Mouse (Mus musculus): ENCODE results near the gene 3110009E18Rik. TPM values are rescaled to one million over a fixed set of nuclear protein-coding genes. Genes with fewer than 3 reads are reported as not detected.
A peak's percentile ranks its signal among the peaks of the same experiment; 100 is the strongest.

The 3110009E18Rik gene
- polyA plus RNA-seq, 1 experiment from 2014 or later: 11.7 TPM

GRCm38 (mm10) chr1:120176313-120176712 is 55.3 kb downstream of the 3110009E18Rik start:
- Histone ChIP-seq H3K4me2 (ENCODE audit: low read depth, low read length) (peak overlapping the region; percentile 44), H3K4me3 (ENCODE audit: low read length) (no peak overlapping the region), H3K9me3 (replicated peaks; ENCODE audit: control insufficient read depth, low read length) (no peaks in the 10 kb centered on the region), H3K27ac (ENCODE audit: low read length) (no peak overlapping the region), H3K9ac (ENCODE audit: low read length) (peak overlapping the region; percentile 44; the same call in 1 of the 2 replicates), H3K4me1 (ENCODE audit: control insufficient read depth, insufficient read depth, low read length) (peaks cover 9% of the 10 kb centered on the region), H3K36me3 (ENCODE audit: control insufficient read depth, insufficient read depth) (no peaks in the 10 kb centered on the region), H3K27me3 (ENCODE audit: control insufficient read depth, insufficient read depth, low read length) (no peaks in the 10 kb centered on the region)
- 14% methylated on average over 14 of the region's 14 CpGs for WGBS
- no peak; the same call in 1 of the 2 replicates for ATAC-seq (replicated peaks; ENCODE audit: extremely low read depth, insufficient read depth, low FRiP score)

GRCm38 (mm10) chr1:120177141-120177540 is 56.2 kb downstream of the 3110009E18Rik start:
- H3K36me3 ChIP-seq (ENCODE audit: control insufficient read depth, insufficient read depth): no peaks in the 10 kb centered on the region
- 89% methylated on average over 8 of the region's 8 CpGs for WGBS

GRCm38 (mm10) chr1:120186204-120186603 is 65.2 kb downstream of the 3110009E18Rik start:
- no peaks in the 10 kb centered on the region for H3K36me3 ChIP-seq (ENCODE audit: control insufficient read depth, insufficient read depth)
- no peak overlapping the region for H3K27ac ChIP-seq (ENCODE audit: low read length)
- H3K9me3 ChIP-seq (replicated peaks; ENCODE audit: control insufficient read depth, low read length): peaks cover 3% of the 10 kb centered on the region; the same call in 1 of the 2 replicates
- H3K4me3 ChIP-seq (ENCODE audit: low read length): no peak overlapping the region
- no peak overlapping the region for H3K4me2 ChIP-seq (ENCODE audit: low read depth, low read length)
- no peaks in the 10 kb centered on the region for H3K4me1 ChIP-seq (ENCODE audit: control insufficient read depth, insufficient read depth, low read length)
- no peak overlapping the region for H3K9ac ChIP-seq (ENCODE audit: low read length)
- 48% methylated on average over 6 of the region's 6 CpGs for WGBS
- ATAC-seq (replicated peaks; ENCODE audit: extremely low read depth, insufficient read depth, low FRiP score): no peak
- no peaks in the 10 kb centered on the region for H3K27me3 ChIP-seq (ENCODE audit: control insufficient read depth, insufficient read depth, low read length)

More at GRCm38 (mm10) chr1:120177141-120177540, 56.2 kb downstream of the 3110009E18Rik start:
- Histone ChIP-seq H3K4me1 (ENCODE audit: control insufficient read depth, insufficient read depth, low read length) (peaks cover 9% of the 10 kb centered on the region), H3K27ac (ENCODE audit: low read length) (no peak overlapping the region), H3K4me3 (ENCODE audit: low read length) (no peak overlapping the region), H3K9ac (ENCODE audit: low read length) (no peak overlapping the region), H3K9me3 (replicated peaks; ENCODE audit: control insufficient read depth, low read length) (no peaks in the 10 kb centered on the region), H3K4me2 (ENCODE audit: low read depth, low read length) (no peak overlapping the region), H3K27me3 (ENCODE audit: control insufficient read depth, insufficient read depth, low read length) (no peaks in the 10 kb centered on the region)
- ATAC-seq (replicated peaks; ENCODE audit: extremely low read depth, insufficient read depth, low FRiP score): no peak

- no peak overlapping the region for H3K4me2 ChIP-seq (ENCODE audit: low read depth, low read length)
- ATAC-seq (replicated peaks; ENCODE audit: extremely low read depth, insufficient read depth, low FRiP score): no peak
- no peaks in the 10 kb centered on the region for H3K36me3 ChIP-seq (ENCODE audit: control insufficient read depth, insufficient read depth)
- WGBS: 67% methylated on average over 9 of the region's 9 CpGs
- peaks cover 3% of the 10 kb centered on the region; the same call in 1 of the 2 replicates for H3K9me3 ChIP-seq (replicated peaks; ENCODE audit: control insufficient read depth, low read length)
- no peaks in the 10 kb centered on the region for H3K4me1 ChIP-seq (ENCODE audit: control insufficient read depth, insufficient read depth, low read length)
- no peak overlapping the region for H3K4me3 ChIP-seq (ENCODE audit: low read length)
- H3K27me3 ChIP-seq (ENCODE audit: control insufficient read depth, insufficient read depth, low read length): no peaks in the 10 kb centered on the region
- no peak overlapping the region for H3K27ac ChIP-seq (ENCODE audit: low read length)
- H3K9ac ChIP-seq (ENCODE audit: low read length): no peak overlapping the region
These were observed 65.7 kb downstream of the 3110009E18Rik start for GRCm38 (mm10) chr1:120186655-120187054.

GRCm38 (mm10) chr1:120187059-120187458 is 66.1 kb downstream of the 3110009E18Rik start:
- Histone ChIP-seq H3K36me3 (ENCODE audit: control insufficient read depth, insufficient read depth) (no peaks in the 10 kb centered on the region), H3K4me1 (ENCODE audit: control insufficient read depth, insufficient read depth, low read length) (no peaks in the 10 kb centered on the region), H3K9ac (ENCODE audit: low read length) (no peak overlapping the region), H3K9me3 (replicated peaks; ENCODE audit: control insufficient read depth, low read length) (peaks cover 3% of the 10 kb centered on the region; the same call in 1 of the 2 replicates), H3K4me3 (ENCODE audit: low read length) (no peak overlapping the region), H3K27me3 (ENCODE audit: control insufficient read depth, insufficient read depth, low read length) (no peaks in the 10 kb centered on the region), H3K4me2 (ENCODE audit: low read depth, low read length) (no peak overlapping the region), H3K27ac (ENCODE audit: low read length) (no peak overlapping the region)
- no peak for ATAC-seq (replicated peaks; ENCODE audit: extremely low read depth, insufficient read depth, low FRiP score)
- WGBS: 80% methylated on average over 7 of the region's 7 CpGs

GRCm38 (mm10) chr1:120189206-120189605 is 68.2 kb downstream of the 3110009E18Rik start:
- no peaks in the 10 kb centered on the region for H3K4me1 ChIP-seq (ENCODE audit: control insufficient read depth, insufficient read depth, low read length)
- WGBS: 89% methylated on average over 6 of the region's 6 CpGs
- no peaks in the 10 kb centered on the region for H3K27me3 ChIP-seq (ENCODE audit: control insufficient read depth, insufficient read depth, low read length)
- no peak overlapping the region for H3K4me3 ChIP-seq (ENCODE audit: low read length)
- no peak overlapping the region for H3K9ac ChIP-seq (ENCODE audit: low read length)
- no peak overlapping the region for H3K27ac ChIP-seq (ENCODE audit: low read length)
- no peak for ATAC-seq (replicated peaks; ENCODE audit: extremely low read depth, insufficient read depth, low FRiP score)
- H3K4me2 ChIP-seq (ENCODE audit: low read depth, low read length): no peak overlapping the region
- H3K36me3 ChIP-seq (ENCODE audit: control insufficient read depth, insufficient read depth): no peaks in the 10 kb centered on the region
- peaks cover 3% of the 10 kb centered on the region; the same call in 1 of the 2 replicates for H3K9me3 ChIP-seq (replicated peaks; ENCODE audit: control insufficient read depth, low read length)

- peaks cover 5% of the 10 kb centered on the region; the same call in 1 of the 2 replicates for H3K9me3 ChIP-seq (replicated peaks; ENCODE audit: control insufficient read depth, low read length)
- H3K4me1 ChIP-seq (ENCODE audit: control insufficient read depth, insufficient read depth, low read length): no peaks in the 10 kb centered on the region
- 86% methylated on average over 2 of the region's 2 CpGs for WGBS
- no peak overlapping the region for H3K4me2 ChIP-seq (ENCODE audit: low read depth, low read length)
- H3K36me3 ChIP-seq (ENCODE audit: control insufficient read depth, insufficient read depth): no peaks in the 10 kb centered on the region
- H3K9ac ChIP-seq (ENCODE audit: low read length): no peak overlapping the region
- no peak overlapping the region for H3K27ac ChIP-seq (ENCODE audit: low read length)
- H3K4me3 ChIP-seq (ENCODE audit: low read length): no peak overlapping the region
- ATAC-seq (replicated peaks; ENCODE audit: extremely low read depth, insufficient read depth, low FRiP score): no peak
- no peaks in the 10 kb centered on the region for H3K27me3 ChIP-seq (ENCODE audit: control insufficient read depth, insufficient read depth, low read length)
These were observed 69.3 kb downstream of the 3110009E18Rik start for GRCm38 (mm10) chr1:120190300-120190699.

- Histone ChIP-seq H3K27me3 (ENCODE audit: control insufficient read depth, insufficient read depth, low read length) (no peaks in the 10 kb centered on the region), H3K27ac (ENCODE audit: low read length) (no peak overlapping the region), H3K9me3 (replicated peaks; ENCODE audit: control insufficient read depth, low read length) (peaks cover 5% of the 10 kb centered on the region; the same call in 1 of the 2 replicates), H3K4me1 (ENCODE audit: control insufficient read depth, insufficient read depth, low read length) (no peaks in the 10 kb centered on the region), H3K36me3 (ENCODE audit: control insufficient read depth, insufficient read depth) (no peaks in the 10 kb centered on the region), H3K9ac (ENCODE audit: low read length) (no peak overlapping the region), H3K4me3 (ENCODE audit: low read length) (no peak overlapping the region), H3K4me2 (ENCODE audit: low read depth, low read length) (no peak overlapping the region)
- 79% methylated on average over 6 of the region's 6 CpGs for WGBS
- no peak for ATAC-seq (replicated peaks; ENCODE audit: extremely low read depth, insufficient read depth, low FRiP score)
These were observed 70.0 kb downstream of the 3110009E18Rik start for GRCm38 (mm10) chr1:120190946-120191345.

- 69% methylated on average over 6 of the region's 6 CpGs for WGBS
- no peak for ATAC-seq (replicated peaks; ENCODE audit: extremely low read depth, insufficient read depth, low FRiP score)
- H3K4me1 ChIP-seq (ENCODE audit: control insufficient read depth, insufficient read depth, low read length): no peaks in the 10 kb centered on the region
- no peak overlapping the region for H3K4me3 ChIP-seq (ENCODE audit: low read length)
- H3K27ac ChIP-seq (ENCODE audit: low read length): no peak overlapping the region
- no peak overlapping the region for H3K4me2 ChIP-seq (ENCODE audit: low read depth, low read length)
- H3K36me3 ChIP-seq (ENCODE audit: control insufficient read depth, insufficient read depth): no peaks in the 10 kb centered on the region
- H3K9me3 ChIP-seq (replicated peaks; ENCODE audit: control insufficient read depth, low read length): peaks cover 5% of the 10 kb centered on the region; the same call in 1 of the 2 replicates
- H3K9ac ChIP-seq (ENCODE audit: low read length): no peak overlapping the region
- H3K27me3 ChIP-seq (ENCODE audit: control insufficient read depth, insufficient read depth, low read length): no peaks in the 10 kb centered on the region
These were observed 71.3 kb downstream of the 3110009E18Rik start for GRCm38 (mm10) chr1:120192321-120192720.

Data from heart, embryonic 16.5 days (tissue).